Mouse (Mus musculus) cerebellum, adult 9-10 months (tissue): ENCODE measurements around the gene Map3k15.
A peak's percentile ranks its signal among the peaks of the same experiment; 100 is the strongest.

Source experiments
- DNase-seq: peaks from one replicate; pipeline ENCODE4 v3.0.0; 2022

The Map3k15 gene

GRCm38 (mm10) chrX:159988002-159988960, at the start of gene Map3k15:
Gene Map3k15, plus strand, starts transcription at chrX:159988433.
- DNase-seq = peak; percentile 5

- DNase-seq = no peak
Measured at GRCm38 (mm10) chrX:159942569-159942968, 45.7 kb upstream of the Map3k15 start.

GRCm38 (mm10) chrX:159943586-159943985, 44.6 kb upstream of the Map3k15 start:
- DNase-seq = no peak

GRCm38 (mm10) chrX:159953546-159954429, 34.4 kb upstream of the Map3k15 start:
- no peak for DNase-seq

- DNase-seq = peak; percentile 77
Measured at GRCm38 (mm10) chrX:159954430-159954779, 33.8 kb upstream of the Map3k15 start.

- no peak for DNase-seq
Measured at GRCm38 (mm10) chrX:159955433-159955832, 32.8 kb upstream of the Map3k15 start.

- no peak for DNase-seq
Measured at GRCm38 (mm10) chrX:159961385-159961784, 26.8 kb upstream of the Map3k15 start.

- peak; percentile 78 for DNase-seq
Measured at GRCm38 (mm10) chrX:159963273-159963672, 25.0 kb upstream of the Map3k15 start.

GRCm38 (mm10) chrX:159963925-159964324, 24.3 kb upstream of the Map3k15 start:
- DNase-seq = peak; percentile 89

GRCm38 (mm10) chrX:159969025-159969424, 19.2 kb upstream of the Map3k15 start:
- DNase-seq = no peak

GRCm38 (mm10) chrX:159971091-159971779, 17.0 kb upstream of the Map3k15 start:
- DNase-seq = no peak

- DNase-seq = peak; percentile 48
Measured at GRCm38 (mm10) chrX:159973730-159974129, 14.5 kb upstream of the Map3k15 start.

GRCm38 (mm10) chrX:159976243-159976642, 12.0 kb upstream of the Map3k15 start:
- no peak for DNase-seq

GRCm38 (mm10) chrX:159995808-159996207, 7.6 kb downstream of the Map3k15 start:
- DNase-seq = no peak

GRCm38 (mm10) chrX:160053306-160053705, 65.1 kb downstream of the Map3k15 start:
- no peak for DNase-seq

- DNase-seq = no peak
Measured at GRCm38 (mm10) chrX:160054643-160055042, 66.4 kb downstream of the Map3k15 start.

- no peak for DNase-seq
Measured at GRCm38 (mm10) chrX:160091973-160092372, 103.7 kb downstream of the Map3k15 start.

GRCm38 (mm10) chrX:160107817-160108216, 119.6 kb downstream of the Map3k15 start:
- no peak for DNase-seq

GRCm38 (mm10) chrX:160113777-160114176, 125.5 kb downstream of the Map3k15 start:
- DNase-seq = no peak

- DNase-seq = no peak
Measured at GRCm38 (mm10) chrX:160116074-160116473, 127.8 kb downstream of the Map3k15 start.

- DNase-seq = peak; percentile 19
Measured at GRCm38 (mm10) chrX:160116658-160117057, 128.4 kb downstream of the Map3k15 start.

GRCm38 (mm10) chrX:160134136-160134843, 146.1 kb downstream of the Map3k15 start:
- DNase-seq = no peak
